Mouse (Mus musculus): ENCODE results near the gene Spice1.

DNA sequence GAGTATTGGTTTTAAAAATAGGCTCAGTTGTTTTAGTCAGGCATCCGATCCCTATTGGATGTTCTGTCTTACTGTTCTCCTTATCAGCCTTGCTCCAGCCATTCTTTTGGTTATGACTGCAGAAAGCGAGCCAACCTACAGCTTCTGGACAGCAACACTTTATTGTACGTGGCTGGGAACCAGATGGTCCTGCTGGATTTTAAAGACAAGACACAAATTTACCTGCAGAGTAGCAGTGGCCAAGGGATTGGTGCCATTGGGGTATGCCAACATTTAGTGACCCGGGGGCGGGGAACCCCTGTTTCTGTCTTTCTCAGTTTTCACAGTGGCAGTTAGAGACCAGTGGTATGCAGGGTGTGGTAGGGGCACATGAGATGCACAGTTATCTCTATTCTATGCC lies 60.3 kb downstream of the Spice1 start:
- TF ChIP-seq CTCF (IDR thresholded peaks at IDR 0.05; ENCODE audit: borderline replicate concordance, insufficient read depth, low read depth, low read length) (no peak), POLR2A (IDR thresholded peaks at IDR 0.05; ENCODE audit: borderline replicate concordance, insufficient read depth, low read length) (no peak)

All from cerebellum, adult 2 months (tissue).